Mouse (Mus musculus): ENCODE data around the gene Slc38a1. TPM values are rescaled to one million over a fixed set of nuclear protein-coding genes. Genes with fewer than 3 reads are reported as not detected.

Gene Slc38a1
- total and polyA plus RNA-seq, 3 experiments = 0.03 TPM; not detected in 2

DNA sequence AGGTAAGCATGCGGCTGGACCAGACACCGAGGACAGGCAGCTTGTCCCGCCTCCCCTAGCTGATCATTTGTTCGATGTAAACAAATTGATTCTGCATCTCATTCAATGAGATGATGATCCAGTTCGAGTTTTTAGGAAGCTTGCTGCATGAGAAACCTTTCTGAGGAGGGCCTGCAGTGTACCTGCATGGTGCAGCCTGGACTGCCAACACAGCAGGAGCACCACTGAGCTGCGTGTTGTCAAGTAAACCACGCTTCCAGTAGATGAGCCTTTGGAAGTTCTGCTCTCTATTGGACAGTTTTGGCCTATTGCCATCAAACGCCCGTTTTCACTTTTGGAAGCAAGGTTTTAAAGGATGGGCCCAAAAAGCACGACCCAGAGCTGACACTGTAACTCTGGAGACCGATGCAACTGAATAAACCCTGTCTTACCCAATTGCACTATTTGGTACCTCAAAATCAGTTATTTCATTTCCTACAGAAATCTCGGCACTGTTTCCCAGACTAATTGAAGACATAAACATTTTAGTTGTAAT is 46.1 kb upstream of the Slc38a1 start:
- H3K4me1 ChIP-seq (ENCODE audit: control insufficient read depth in 1 of 2, insufficient read depth in 2 of 2, low read length in 2 of 2) = peaks cover 7 to 30% of the 10 kb centered on the region in 2 experiments

DNA sequence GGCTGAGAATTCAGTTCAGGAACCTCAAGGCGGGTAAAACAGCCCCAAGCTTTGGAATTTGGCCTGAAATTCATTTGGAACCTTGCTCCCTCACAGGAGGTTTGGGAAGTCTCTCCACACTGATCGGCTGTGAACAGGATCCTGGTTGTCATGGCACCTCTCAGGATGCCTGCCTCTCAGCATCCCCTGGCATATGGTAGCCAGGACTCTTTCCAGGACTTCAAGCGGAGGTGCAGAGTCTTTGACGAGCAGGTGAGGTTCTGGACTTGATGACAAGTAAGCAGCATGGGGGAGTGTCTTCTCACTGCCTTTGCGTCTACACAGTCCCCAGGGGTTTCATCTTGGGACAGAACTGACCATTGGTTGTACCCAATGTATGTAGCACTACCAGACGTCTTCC is 45.3 kb upstream of the Slc38a1 start:
- no peaks in the 10 kb centered on the region for H3K27me3 ChIP-seq (ENCODE audit: control insufficient read depth in 1 of 2, insufficient read depth in 2 of 2, low read length in 2 of 2)
- H3K36me3 ChIP-seq (ENCODE audit: control insufficient read depth in 1 of 2, insufficient read depth in 2 of 2, low read length in 2 of 2) = peaks cover 51 to 56% of the 10 kb centered on the region in 2 experiments
- H3K4me1 ChIP-seq (ENCODE audit: control insufficient read depth in 1 of 2, insufficient read depth in 2 of 2, low read length in 2 of 2) = peaks cover 8 to 30% of the 10 kb centered on the region in 2 experiments
- H3K9me3 ChIP-seq (replicated peaks; ENCODE audit: insufficient read depth, low read length) = no peaks in the 10 kb centered on the region
- no peak overlapping the region for H3K27ac ChIP-seq (ENCODE audit: control insufficient read depth, low read depth, low read length)
- TF ChIP-seq RAD21 (IDR thresholded peaks at IDR 0.05; ENCODE audit: low read depth, low read length) (no peak), USF1 (IDR thresholded peaks at IDR 0.05; ENCODE audit: low read depth, low read length) (no peak), TAL1 (IDR thresholded peaks at IDR 0.05; ENCODE audit: low read length) (no peak), ETS1 (IDR thresholded peaks at IDR 0.05; ENCODE audit: low read depth, low read length) (no peak), MEF2A (IDR thresholded peaks at IDR 0.05; ENCODE audit: extremely low read depth, insufficient replicate concordance, low read depth, low read length, poor library complexity, severe bottlenecking) (no peak), MAZ (IDR thresholded peaks at IDR 0.05; ENCODE audit: low read depth, low read length) (no peak), MXI1 (IDR thresholded peaks at IDR 0.05; ENCODE audit: low read depth, low read length) (no peak), EP300 (IDR thresholded peaks at IDR 0.05; ENCODE audit: low read depth in 1 of 2, low read length in 2 of 2) (no peak), ELF1 (IDR thresholded peaks at IDR 0.05; ENCODE audit: low read depth, low read length) (no peak)
- H3K4me3 ChIP-seq (ENCODE audit: control insufficient read depth in 1 of 2, insufficient read depth in 1 of 2, low read depth in 2 of 2, low read length in 2 of 2) = no peak overlapping the region
- H3K9ac ChIP-seq (ENCODE audit: control insufficient read depth, low read depth, low read length, poor library complexity, severe bottlenecking) = no peak overlapping the region
- H3K79me2 ChIP-seq (ENCODE audit: control insufficient read depth, insufficient read depth, low read length, poor library complexity) = peaks cover 10% of the 10 kb centered on the region
- DNase-seq (ENCODE audit: low read depth, low spot score) = no peak

More for the DNA sequence above, 46.1 kb upstream of the Slc38a1 start:
- Histone ChIP-seq H3K36me3 (ENCODE audit: control insufficient read depth in 1 of 2, insufficient read depth in 2 of 2, low read length in 2 of 2) (peaks cover 59 to 63% of the 10 kb centered on the region in 2 experiments), H3K79me2 (ENCODE audit: control insufficient read depth, insufficient read depth, low read length, poor library complexity) (peaks cover 18% of the 10 kb centered on the region), H3K9me3 (replicated peaks; ENCODE audit: insufficient read depth, low read length) (no peaks in the 10 kb centered on the region), H3K9ac (ENCODE audit: control insufficient read depth, low read depth, low read length, poor library complexity, severe bottlenecking) (no peak overlapping the region), H3K4me3 (ENCODE audit: control insufficient read depth in 1 of 2, insufficient read depth in 1 of 2, low read depth in 2 of 2, low read length in 2 of 2) (no peak overlapping the region), H3K27me3 (ENCODE audit: control insufficient read depth in 1 of 2, insufficient read depth in 2 of 2, low read length in 2 of 2) (no peaks in the 10 kb centered on the region), H3K27ac (ENCODE audit: control insufficient read depth, low read depth, low read length) (no peak overlapping the region)
- peak; percentile 41 for DNase-seq (ENCODE audit: low read depth, low spot score)
- TF ChIP-seq EP300 (IDR thresholded peaks at IDR 0.05; ENCODE audit: low read depth in 1 of 2, low read length in 2 of 2) (no peak), CHD1 (IDR thresholded peaks at IDR 0.05; ENCODE audit: low read depth, low read length) (peak; percentile 40; the same call in 1 of the 2 replicates), MAZ (IDR thresholded peaks at IDR 0.05; ENCODE audit: low read depth, low read length) (no peak), RCOR1 (IDR thresholded peaks at IDR 0.05; ENCODE audit: low read depth, low read length) (no peak), TBP (IDR thresholded peaks at IDR 0.05; ENCODE audit: low read depth, low read length) (no peak), MXI1 (IDR thresholded peaks at IDR 0.05; ENCODE audit: low read depth, low read length) (no peak), ETS1 (IDR thresholded peaks at IDR 0.05; ENCODE audit: low read depth, low read length) (no peak), MYC (IDR thresholded peaks at IDR 0.05; ENCODE audit: low read depth, low read length) (no peak), ZKSCAN1 (IDR thresholded peaks at IDR 0.05; ENCODE audit: low read depth, low read length) (no peak), POLR2AphosphoS2 (IDR thresholded peaks at IDR 0.05; ENCODE audit: low read length) (peak; percentile 51; the same call in 1 of the 2 replicates), ZMIZ1 (IDR thresholded peaks at IDR 0.05; ENCODE audit: low read depth, low read length) (peak; percentile 8; the same call in 1 of the 2 replicates)

Data from MEL (cell line).